Mouse (Mus musculus): Measurements from ENCODE around the gene Borcs5. TPM values are rescaled to one million over a fixed set of nuclear protein-coding genes. Genes with fewer than 3 reads are reported as not detected.

Gene Borcs5
- polyA plus RNA-seq, 1 experiment from 2014 or later, result 15.4 TPM

DNA sequence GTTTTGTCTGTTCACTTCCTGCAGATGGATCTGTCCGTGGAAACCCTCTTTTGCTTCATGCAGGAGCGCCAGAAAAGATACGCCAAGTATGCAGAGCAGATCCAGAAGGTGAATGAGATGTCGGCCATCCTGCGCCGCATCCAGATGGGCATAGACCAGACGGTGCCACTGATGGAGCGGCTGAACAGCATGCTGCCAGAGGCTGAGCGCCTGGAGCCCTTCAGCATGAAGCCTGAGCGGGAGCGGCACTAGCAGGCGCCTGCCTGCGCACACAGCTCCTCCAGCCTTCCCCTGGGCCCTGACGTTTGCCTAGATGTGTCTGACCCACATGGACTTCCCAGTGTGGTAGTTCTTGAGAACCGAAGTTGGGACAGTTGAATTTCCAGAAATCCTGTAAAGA, 70.7 kb downstream of the Borcs5 start:
- in situ Hi-C loops (cut with MboI; ENCODE audit: low pct_unique_long_range_greater_than_20kb), result no loop called here
- H3K27me3 ChIP-seq, result no peaks in the 10 kb centered on the region
- ChIA-PET CTCF (interaction anchor here (1.5 kb wide), 1 partner anchor 9 kb away, joined by 3 read pairs; no protein-coding TSS in a partner anchor), POLR2A (interaction anchor here (0.6 kb wide), 1 partner anchor 19 kb away, joined by 3 read pairs; no protein-coding TSS in a partner anchor)
- TF ChIP-seq CTCF (IDR thresholded peaks at IDR 0.05), result no peak
- ATAC-seq, result no peak
- DNase-seq (ENCODE audit: low read depth, low spot score), result no peak

- H3K27me3 ChIP-seq, result no peaks in the 10 kb centered on the region
- DNase-seq (ENCODE audit: low read depth, low spot score) (no peak), ATAC-seq (no peak)
- TF ChIP-seq CTCF (IDR thresholded peaks at IDR 0.05), result no peak
- ChIA-PET POLR2A (no interaction called here), CTCF (no interaction called here)
- in situ Hi-C loops (cut with MboI; ENCODE audit: low pct_unique_long_range_greater_than_20kb), result no loop called here
Observed at GRCm38 (mm10) chr6:134713321-134713720, 74.0 kb downstream of the Borcs5 start.

DNA sequence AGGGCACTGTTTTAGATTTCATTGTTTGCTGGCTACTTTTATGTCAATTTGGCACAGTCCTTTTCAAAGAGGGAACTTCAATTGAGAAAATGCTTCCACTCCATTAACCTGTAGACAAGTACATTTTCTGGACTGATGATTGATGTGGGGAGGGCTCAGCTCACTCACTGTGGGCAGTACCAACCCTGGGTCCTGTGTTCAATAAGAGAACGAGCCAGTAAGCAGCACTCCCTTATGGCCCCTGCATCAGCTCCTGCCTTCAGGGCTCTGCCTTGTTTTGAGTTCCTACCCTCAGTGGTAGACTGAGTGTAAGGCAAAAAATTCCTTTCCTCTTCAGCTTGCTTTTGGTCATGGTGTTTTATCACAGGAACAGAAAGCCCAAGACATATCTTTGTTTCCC, 74.6 kb downstream of the Borcs5 start:
- POLR2A ChIA-PET, result no interaction called here
- DNase-seq (ENCODE audit: low read depth, low spot score) (no peak), ATAC-seq (no peak)
- CTCF ChIA-PET, result no interaction called here
- H3K27me3 ChIP-seq, result no peaks in the 10 kb centered on the region
- TF ChIP-seq CTCF (IDR thresholded peaks at IDR 0.05), result no peak
- in situ Hi-C loops (cut with MboI; ENCODE audit: low pct_unique_long_range_greater_than_20kb), result no loop called here

DNA sequence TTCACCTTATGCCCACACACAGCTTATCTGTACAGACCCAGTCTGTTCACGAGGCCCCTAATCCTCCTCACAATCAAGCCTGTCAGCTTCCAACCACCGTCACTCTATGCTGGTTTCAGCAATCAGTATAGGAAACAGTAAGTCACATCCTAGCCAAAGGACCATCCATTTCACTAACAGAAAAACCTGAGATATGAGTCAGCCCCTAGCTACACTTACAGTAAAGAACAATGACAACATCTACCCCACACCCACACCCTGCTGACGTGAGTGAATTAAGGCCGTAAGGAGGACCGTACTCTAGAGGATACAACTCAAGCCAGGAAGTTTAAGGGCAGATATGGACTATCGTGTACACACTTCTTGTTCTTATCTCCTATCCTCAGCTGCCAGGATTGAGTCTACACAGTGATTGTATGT, 76.9 kb downstream of the Borcs5 start:
- DNase-seq (ENCODE audit: low read depth, low spot score) (no peak), ATAC-seq (no peak)
- ChIA-PET CTCF (interaction anchor here (0.7 to 0.9 kb wide), 2 partner anchors 21 to 46 kb away, joined by 3 read pairs; no protein-coding TSS in a partner anchor), POLR2A (no interaction called here)
- in situ Hi-C loops (cut with MboI; ENCODE audit: low pct_unique_long_range_greater_than_20kb), result loop anchor here (5.0 kb wide), 1 partner anchor 34 kb away; no protein-coding TSS in a partner anchor
- no peak for TF ChIP-seq CTCF (IDR thresholded peaks at IDR 0.05)
- H3K27me3 ChIP-seq, result no peaks in the 10 kb centered on the region

DNA sequence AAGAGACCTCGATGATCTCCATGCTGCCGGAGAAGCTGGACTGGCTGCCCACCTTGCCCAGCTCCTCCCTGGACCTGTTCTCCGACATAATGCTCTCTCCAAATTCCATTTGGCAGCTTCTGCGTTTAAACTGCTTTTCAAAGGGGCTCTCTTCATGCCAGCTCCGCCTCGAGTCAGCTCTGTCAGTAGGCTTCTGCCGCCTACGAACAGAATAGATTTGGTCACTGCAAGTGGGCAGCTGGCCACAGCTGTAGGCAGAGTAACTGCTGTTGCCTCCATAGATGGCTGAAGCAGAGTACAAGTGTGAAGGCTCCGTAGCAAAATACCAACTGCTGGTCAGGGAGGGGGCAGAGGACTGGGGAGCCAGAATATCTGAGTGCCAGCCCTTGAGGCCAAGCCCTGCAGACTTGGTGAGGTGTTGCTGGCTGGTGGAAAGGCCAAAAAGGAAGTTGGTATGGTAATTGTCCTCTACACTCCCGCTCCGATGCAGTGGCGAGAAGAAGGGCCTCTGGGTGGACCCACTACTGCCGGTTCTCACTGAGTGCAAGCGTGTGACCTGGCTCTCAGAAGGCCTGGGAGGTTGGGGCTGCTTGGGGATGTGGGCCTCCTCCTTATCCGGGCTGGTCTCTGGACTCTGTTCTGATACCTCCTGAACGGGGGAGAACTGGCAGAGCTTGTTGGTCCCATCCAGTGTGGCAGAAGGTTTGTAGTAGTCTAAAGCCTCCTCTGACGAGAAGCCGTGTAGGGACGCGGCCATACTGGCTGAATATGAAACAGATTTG, 78.8 kb downstream of the Borcs5 start:
- no peak for ATAC-seq
- DNase-seq (ENCODE audit: low read depth, low spot score), result no peak
- no peaks in the 10 kb centered on the region for H3K27me3 ChIP-seq
- POLR2A ChIA-PET, result interaction anchor here (0.8 to 0.9 kb wide), 2 partner anchors 48 kb away, joined by 3 read pairs; no protein-coding TSS in a partner anchor
- in situ Hi-C loops (cut with MboI; ENCODE audit: low pct_unique_long_range_greater_than_20kb), result loop anchor here (5.0 kb wide), 1 partner anchor 36 kb away; no protein-coding TSS in a partner anchor
- TF ChIP-seq CTCF (IDR thresholded peaks at IDR 0.05), result no peak
- CTCF ChIA-PET, result interaction anchor here (0.7 to 2.1 kb wide), 3 partner anchors 18 to 22 kb away, joined by 3 to 5 read pairs (median 3); no protein-coding TSS in a partner anchor

DNA sequence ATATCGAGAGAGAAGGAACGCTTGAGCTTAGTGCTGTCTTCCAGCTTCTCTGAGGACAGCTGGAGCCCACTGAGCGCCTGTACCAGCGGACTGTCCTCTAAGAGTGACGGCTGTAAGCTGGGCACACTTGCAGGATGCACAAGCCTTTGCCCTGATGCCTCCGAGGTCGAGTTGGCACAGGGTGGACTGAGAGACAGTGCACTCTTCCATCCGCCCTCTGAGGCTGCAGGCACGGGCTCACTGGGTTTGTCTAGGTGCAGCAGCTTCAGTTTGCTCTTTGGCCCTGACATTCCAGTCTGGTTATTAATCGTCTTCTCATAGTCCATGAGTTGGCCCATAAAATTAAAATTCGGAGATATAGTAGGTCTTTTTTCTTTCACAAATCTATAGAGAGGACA, 79.4 kb downstream of the Borcs5 start:
- TF ChIP-seq CTCF (IDR thresholded peaks at IDR 0.05), result no peak
- DNase-seq (ENCODE audit: low read depth, low spot score) (no peak), ATAC-seq (no peak)
- in situ Hi-C loops (cut with MboI; ENCODE audit: low pct_unique_long_range_greater_than_20kb), result loop anchor here (5.0 kb wide), 1 partner anchor 36 kb away; no protein-coding TSS in a partner anchor
- ChIA-PET POLR2A (interaction anchor here (0.8 kb wide), 1 partner anchor 49 kb away, joined by 3 read pairs; no protein-coding TSS in a partner anchor), CTCF (interaction anchor here (0.8 to 2.1 kb wide), 2 partner anchors 19 kb away, joined by 3 to 5 read pairs; no protein-coding TSS in a partner anchor)
- no peaks in the 10 kb centered on the region for H3K27me3 ChIP-seq

GRCm38 (mm10) chr6:134719156-134719555, 79.8 kb downstream of the Borcs5 start:
- CTCF ChIA-PET, result interaction anchor here (0.8 to 2.1 kb wide), 2 partner anchors 19 kb away, joined by 3 to 5 read pairs; no protein-coding TSS in a partner anchor
- H3K27me3 ChIP-seq, result no peaks in the 10 kb centered on the region
- POLR2A ChIA-PET, result interaction anchor here (0.8 kb wide), 1 partner anchor 49 kb away, joined by 3 read pairs; no protein-coding TSS in a partner anchor
- ATAC-seq, result no peak
- no peak for DNase-seq (ENCODE audit: low read depth, low spot score)
- no peak for TF ChIP-seq CTCF (IDR thresholded peaks at IDR 0.05)
- in situ Hi-C loops (cut with MboI; ENCODE audit: low pct_unique_long_range_greater_than_20kb), result loop anchor here (5.0 kb wide), 1 partner anchor 37 kb away; no protein-coding TSS in a partner anchor

- H3K27me3 ChIP-seq, result no peaks in the 10 kb centered on the region
- no peak for TF ChIP-seq CTCF (IDR thresholded peaks at IDR 0.05)
- ChIA-PET POLR2A (no interaction called here), CTCF (interaction anchor here (2.1 kb wide), 1 partner anchor 20 kb away, joined by 5 read pairs; no protein-coding TSS in a partner anchor)
- no peak for DNase-seq (ENCODE audit: low read depth, low spot score)
- no peak for ATAC-seq
- in situ Hi-C loops (cut with MboI; ENCODE audit: low pct_unique_long_range_greater_than_20kb), result no loop called here
Observed at GRCm38 (mm10) chr6:134720150-134720549, 80.8 kb downstream of the Borcs5 start.

GRCm38 (mm10) chr6:134721729-134722269, 82.5 kb downstream of the Borcs5 start:
- TF ChIP-seq CTCF (IDR thresholded peaks at IDR 0.05), result no peak
- no peak for DNase-seq (ENCODE audit: low read depth, low spot score)
- POLR2A ChIA-PET, result interaction anchor here (1.0 kb wide), 1 partner anchor 10 kb away, joined by 4 read pairs; no protein-coding TSS in a partner anchor
- in situ Hi-C loops (cut with MboI; ENCODE audit: low pct_unique_long_range_greater_than_20kb), result no loop called here
- no peak for ATAC-seq
- H3K27me3 ChIP-seq, result no peaks in the 10 kb centered on the region
- CTCF ChIA-PET, result no interaction called here

DNA sequence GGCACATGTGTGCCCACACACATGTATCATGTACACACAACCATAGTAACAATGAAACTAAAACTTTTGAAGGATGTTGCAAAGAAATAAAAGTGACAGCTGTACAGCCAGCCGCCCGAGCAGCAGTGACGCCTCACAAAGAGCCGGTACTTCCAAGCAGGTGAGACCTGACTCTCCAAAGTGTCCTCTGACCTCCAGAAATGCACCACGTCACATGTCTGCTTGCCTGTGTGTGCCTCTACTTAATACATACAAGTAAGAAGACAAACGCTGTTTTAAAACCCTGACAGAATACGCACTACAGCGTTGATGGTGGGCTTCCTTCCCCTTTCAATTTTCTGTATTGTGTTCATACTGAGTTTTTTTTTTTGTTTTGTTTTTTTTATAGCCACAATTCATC, 83.6 kb downstream of the Borcs5 start:
- no peak for DNase-seq (ENCODE audit: low read depth, low spot score)
- POLR2A ChIA-PET, result no interaction called here
- no peak for ATAC-seq
- H3K27me3 ChIP-seq, result no peaks in the 10 kb centered on the region
- in situ Hi-C loops (cut with MboI; ENCODE audit: low pct_unique_long_range_greater_than_20kb), result no loop called here
- TF ChIP-seq CTCF (IDR thresholded peaks at IDR 0.05), result no peak
- CTCF ChIA-PET, result no interaction called here

- in situ Hi-C loops (cut with MboI; ENCODE audit: low pct_unique_long_range_greater_than_20kb), result no loop called here
- DNase-seq (ENCODE audit: low read depth, low spot score) (no peak), ATAC-seq (no peak)
- ChIA-PET CTCF (no interaction called here), POLR2A (no interaction called here)
- no peak for TF ChIP-seq CTCF (IDR thresholded peaks at IDR 0.05)
- H3K27me3 ChIP-seq, result no peaks in the 10 kb centered on the region
Observed at GRCm38 (mm10) chr6:134723326-134723725, 84.0 kb downstream of the Borcs5 start.
